In genomic region chr19:17380549-17380948, GRCm38 (mm10) we compare ENCODE assay signal across 21 mouse cellular contexts.
"Had no signal": no experiment of that assay in that cellular context is flagged by ENCODE, and none has a peak within 500 bp of the region (broad histone marks: within the 10 kb centered on the region; RNA-seq: fewer than 3 reads in every experiment).

No protein-coding gene starts in this region.

- DNase-seq: kidney, adult 8-10 months; kidney, postnatal 10 days; kidney, postnatal 4 days; left cerebral cortex, postnatal 4 days; liver, postnatal 0 days; lung, embryonic 14.5 days; retina, postnatal 1 day; right cerebral cortex, postnatal 25 days; spleen, adult 18-20 months; thymus, postnatal 25 days had no signal

- H3K4me2 ChIP-seq: kidney, embryonic 15.5 days; limb, embryonic 12.5 days; limb, embryonic 15.5 days; liver, embryonic 11.5 days; lung, embryonic 14.5 days; midbrain, embryonic 12.5 days; midbrain, embryonic 15.5 days; neural tube, embryonic 13.5 days; stomach, embryonic 15.5 days had no signal

- H3K4me3 ChIP-seq: kidney, embryonic 15.5 days; limb, embryonic 12.5 days; limb, embryonic 15.5 days; midbrain, embryonic 12.5 days; midbrain, embryonic 15.5 days; myocyte; neural tube, embryonic 13.5 days; stomach, embryonic 15.5 days had no signal

- H3K9me3 ChIP-seq: kidney, embryonic 15.5 days; limb, embryonic 12.5 days; limb, embryonic 15.5 days; midbrain, embryonic 12.5 days; midbrain, embryonic 15.5 days; neural tube, embryonic 13.5 days; stomach, embryonic 15.5 days had no signal

- H3K9ac ChIP-seq: kidney, embryonic 15.5 days; limb, embryonic 12.5 days; limb, embryonic 15.5 days; liver, embryonic 14.5 days; liver, postnatal 0 days; lung, embryonic 14.5 days; midbrain, embryonic 12.5 days; midbrain, embryonic 15.5 days; neural tube, embryonic 13.5 days; stomach, embryonic 15.5 days had no signal

- H3K36me3 ChIP-seq: kidney, embryonic 15.5 days; limb, embryonic 12.5 days; limb, embryonic 15.5 days; midbrain, embryonic 12.5 days; midbrain, embryonic 15.5 days; neural tube, embryonic 13.5 days; stomach, embryonic 15.5 days had no signal

- H3K27ac ChIP-seq: kidney, embryonic 15.5 days; limb, embryonic 12.5 days; limb, embryonic 15.5 days; liver, embryonic 14.5 days; macrophage; midbrain, embryonic 12.5 days; midbrain, embryonic 15.5 days; neural tube, embryonic 13.5 days; stomach, embryonic 15.5 days had no signal

- H3K4me1 ChIP-seq: kidney, embryonic 15.5 days; limb, embryonic 12.5 days; limb, embryonic 15.5 days; midbrain, embryonic 12.5 days; midbrain, embryonic 15.5 days; neural tube, embryonic 13.5 days; stomach, embryonic 15.5 days had no signal

- H3K27me3 ChIP-seq: kidney, embryonic 15.5 days; limb, embryonic 12.5 days; limb, embryonic 15.5 days; midbrain, embryonic 15.5 days; neural tube, embryonic 13.5 days; stomach, embryonic 15.5 days had no signal
